Mouse (Mus musculus) myocyte (in vitro differentiated cells): ENCODE measurements around the gene LTO1. TPM values are rescaled to one million over a fixed set of nuclear protein-coding genes. Genes with fewer than 3 reads are reported as not detected.
A peak's percentile ranks its signal among the peaks of the same experiment; 100 is the strongest.

Source experiments
- H3K27me3 ChIP-seq: one replicate; pipeline ENCODE4 v1.6.1; 2011; ENCODE audit not compliant: control insufficient read depth, insufficient read depth, insufficient read length
- H3K36me3 ChIP-seq: one replicate; pipeline ENCODE4 v1.6.1; 2011; ENCODE audit not compliant: control insufficient read depth, insufficient read depth
- H3K4me2 ChIP-seq: one replicate; pipeline ENCODE4 v1.6.1; 2011; ENCODE audit warnings: low read depth, control low read depth
- H3K4me3 ChIP-seq: one replicate; pipeline ENCODE4 v1.5.1; 2011; ENCODE audit warnings: mild to moderate bottlenecking, control low read depth, moderate library complexity
- H3K79me2 ChIP-seq: one replicate; pipeline ENCODE4 v1.6.1; 2011; ENCODE audit not compliant: control insufficient read depth, insufficient read depth
- H3ac ChIP-seq: one replicate; pipeline ENCODE4 v1.6.1; 2011; ENCODE audit not compliant: control insufficient read depth, insufficient read length
- CEBPB ChIP-seq: IDR thresholded peaks from 2 replicates; pipeline ENCODE4 v1.6.1; 2011; ENCODE audit warnings: mild to moderate bottlenecking, moderate library complexity; ENCODE audit not compliant: poor library complexity, insufficient read depth, severe bottlenecking
- E2F4 ChIP-seq: IDR thresholded peaks from one replicate; pipeline ENCODE4 v1.6.1; 2011; ENCODE audit warnings: mild to moderate bottlenecking, control low read depth, moderate library complexity; ENCODE audit not compliant: insufficient read depth
- MAX ChIP-seq: IDR thresholded peaks from one replicate; pipeline ENCODE4 v1.6.1; 2011; ENCODE audit warnings: low read depth, mild to moderate bottlenecking, control low read depth
- MYOD1 ChIP-seq, 3 experiments: IDR thresholded peaks; one replicate each; pipeline ENCODE4 v1.6.1; 2011; ENCODE audit warnings: control low read depth in 2 of 3, low read depth in 2 of 3, mild to moderate bottlenecking in 2 of 3, moderate library complexity in 1 of 3; ENCODE audit not compliant: insufficient read length in 2 of 3, control insufficient read depth in 1 of 3
- MYOG ChIP-seq, 3 experiments: IDR thresholded peaks; one replicate each; pipeline ENCODE4 v1.6.1; 2011; ENCODE audit warnings: control low read depth in 2 of 3, low read depth in 2 of 3, mild to moderate bottlenecking in 2 of 3; ENCODE audit not compliant: insufficient read length in 2 of 3, control insufficient read depth in 1 of 3, insufficient read depth in 1 of 3
- POLR2A ChIP-seq: IDR thresholded peaks from one replicate; pipeline ENCODE4 v1.6.1; 2011; ENCODE audit warnings: low read depth, mild to moderate bottlenecking, control low read depth, moderate library complexity; ENCODE audit not compliant: insufficient read length
- POLR2AphosphoS2 ChIP-seq: IDR thresholded peaks from one replicate; pipeline ENCODE4 v1.6.1; 2011; ENCODE audit warnings: low read depth, control low read depth; ENCODE audit not compliant: insufficient read length
- REST ChIP-seq: IDR thresholded peaks from one replicate; pipeline ENCODE4 v1.6.1; 2011; ENCODE audit warnings: mild to moderate bottlenecking, control low read depth, moderate library complexity; ENCODE audit not compliant: insufficient read depth, insufficient read length
- SRF ChIP-seq: IDR thresholded peaks from one replicate; pipeline ENCODE4 v1.6.1; 2011; ENCODE audit warnings: low read depth; ENCODE audit not compliant: control insufficient read depth, insufficient read length
- TCF12 ChIP-seq: IDR thresholded peaks from one replicate; pipeline ENCODE4 v1.6.1; 2011; ENCODE audit warnings: mild to moderate bottlenecking, control low read depth; ENCODE audit not compliant: poor library complexity, insufficient read depth, severe bottlenecking
- TCF3 ChIP-seq: IDR thresholded peaks from one replicate; pipeline ENCODE4 v1.6.1; 2011; ENCODE audit warnings: low read depth, control low read depth; ENCODE audit not compliant: insufficient read length
- USF1 ChIP-seq: IDR thresholded peaks from one replicate; pipeline ENCODE4 v1.6.1; 2011; ENCODE audit warnings: low read depth, mild to moderate bottlenecking, control low read depth, moderate library complexity
- polyA plus RNA-seq: library from polyadenylated mRNA; unstranded; fragments of >200 nt; fragmentation: generic; extraction: Trizol; gene quantifications from one replicate; pipeline ENCODE4 v1.2.1, GENCODE M21; 2012; ENCODE audit warnings: missing spikeins

LTO1 gene
- polyA plus RNA-seq, 1 experiment = 15.4 TPM

DNA sequence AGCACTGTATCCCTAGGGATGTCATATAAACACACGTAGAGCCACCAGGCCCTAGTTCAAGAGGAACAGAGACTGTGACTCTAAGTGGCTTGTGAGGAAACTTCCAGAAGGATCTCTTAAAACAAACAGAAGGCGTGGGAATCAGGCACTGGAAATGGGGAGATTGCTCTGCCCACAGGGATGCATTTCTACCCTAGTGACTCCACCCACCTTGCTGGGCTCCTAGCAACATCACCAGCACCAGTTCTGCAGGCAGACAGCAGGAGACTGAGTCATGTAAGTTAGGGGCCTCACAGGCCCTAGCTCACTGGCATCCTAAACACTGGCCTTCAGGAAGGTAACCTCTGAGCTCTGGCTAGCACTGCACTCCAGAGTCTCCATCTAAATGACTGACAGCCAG lies 23.0 kb upstream of the LTO1 start:
- H3K27me3 ChIP-seq = peaks cover 35% of the 10 kb centered on the region
- TF ChIP-seq TCF12 = no peak
- no peak for TF ChIP-seq POLR2AphosphoS2
- TF ChIP-seq TCF3 = no peak
- no peak for TF ChIP-seq CEBPB
- TF ChIP-seq USF1 = no peak
- TF ChIP-seq MAX = no peak
- TF ChIP-seq MYOD1 (IDR thresholded peaks at IDR 0.05; ENCODE audit: control insufficient read depth in 1 of 3, insufficient read length in 2 of 3, low read depth in 2 of 3) = no peak
- TF ChIP-seq SRF = no peak
- no peak for TF ChIP-seq MYOG (IDR thresholded peaks at IDR 0.05; ENCODE audit: control insufficient read depth in 1 of 3, insufficient read depth in 1 of 3, insufficient read length in 2 of 3, low read depth in 2 of 3)
- TF ChIP-seq REST = no peak
- TF ChIP-seq POLR2A = no peak
- TF ChIP-seq E2F4 = no peak
- no peaks in the 10 kb centered on the region for H3K79me2 ChIP-seq
- H3K4me2 ChIP-seq = no peak overlapping the region
- no peak overlapping the region for H3K4me3 ChIP-seq
- H3ac ChIP-seq = no peak overlapping the region
- no peaks in the 10 kb centered on the region for H3K36me3 ChIP-seq

DNA sequence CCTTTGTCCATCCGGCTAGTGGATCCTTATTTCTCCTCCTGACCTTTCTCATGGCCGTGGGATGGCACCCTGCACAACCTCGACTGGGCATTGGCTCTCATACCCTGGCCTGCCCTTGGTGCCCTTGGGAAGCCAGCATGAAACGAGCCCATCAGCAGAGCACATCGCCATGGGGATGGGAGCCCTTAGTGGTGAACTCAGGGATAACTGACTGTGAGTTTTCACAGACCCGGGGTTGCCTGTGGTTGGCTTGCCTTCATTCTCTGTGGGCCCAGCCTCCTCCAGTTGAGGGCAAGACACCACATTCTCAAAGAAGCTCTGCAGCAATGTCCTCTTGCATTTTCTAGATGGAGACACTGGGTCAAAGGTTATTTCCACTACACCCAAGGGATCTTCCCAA lies 22.6 kb upstream of the LTO1 start:
- TF ChIP-seq TCF12 (no peak), REST (no peak), USF1 (no peak), MYOG (IDR thresholded peaks at IDR 0.05; ENCODE audit: control insufficient read depth in 1 of 3, insufficient read depth in 1 of 3, insufficient read length in 2 of 3, low read depth in 2 of 3) (no peak), CEBPB (no peak), MYOD1 (IDR thresholded peaks at IDR 0.05; ENCODE audit: control insufficient read depth in 1 of 3, insufficient read length in 2 of 3, low read depth in 2 of 3) (no peak), MAX (no peak), E2F4 (no peak), POLR2A (no peak), TCF3 (no peak), SRF (no peak), POLR2AphosphoS2 (no peak)
- Histone ChIP-seq H3K4me2 (no peak overlapping the region), H3K79me2 (no peaks in the 10 kb centered on the region), H3K36me3 (no peaks in the 10 kb centered on the region), H3K4me3 (no peak overlapping the region), H3ac (no peak overlapping the region), H3K27me3 (peaks cover 40% of the 10 kb centered on the region)

DNA sequence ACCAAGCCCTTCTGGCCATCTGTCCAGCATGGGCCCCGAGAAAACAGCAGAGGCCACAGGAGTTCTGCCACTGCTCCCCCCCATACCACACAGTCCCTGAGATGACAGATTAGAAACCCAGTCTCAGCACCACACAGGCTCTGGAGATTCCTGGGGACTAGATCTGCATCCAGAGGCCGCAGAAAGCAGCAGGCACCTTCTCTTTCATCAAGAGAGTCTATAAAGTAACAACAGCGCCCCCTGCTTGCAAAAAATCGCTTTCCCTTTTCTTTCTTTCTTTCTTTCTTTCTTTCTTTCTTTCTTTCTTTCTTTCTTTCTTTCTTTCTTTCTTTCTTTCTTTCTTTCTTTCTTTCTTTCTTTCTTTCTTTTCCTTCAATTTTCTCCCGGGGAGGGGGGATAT lies 20.7 kb upstream of the LTO1 start:
- TF ChIP-seq TCF3 = no peak
- TF ChIP-seq MYOD1 (IDR thresholded peaks at IDR 0.05; ENCODE audit: control insufficient read depth in 1 of 3, insufficient read length in 2 of 3, low read depth in 2 of 3) = no peak
- no peak for TF ChIP-seq SRF
- no peak for TF ChIP-seq USF1
- TF ChIP-seq E2F4 = no peak
- TF ChIP-seq MAX = no peak
- no peak for TF ChIP-seq MYOG (IDR thresholded peaks at IDR 0.05; ENCODE audit: control insufficient read depth in 1 of 3, insufficient read depth in 1 of 3, insufficient read length in 2 of 3, low read depth in 2 of 3)
- TF ChIP-seq CEBPB = no peak
- H3ac ChIP-seq = no peak overlapping the region
- no peaks in the 10 kb centered on the region for H3K79me2 ChIP-seq
- H3K4me2 ChIP-seq = peak overlapping the region; percentile 77
- no peak overlapping the region for H3K4me3 ChIP-seq
- H3K27me3 ChIP-seq = peaks cover 46% of the 10 kb centered on the region
- no peaks in the 10 kb centered on the region for H3K36me3 ChIP-seq

DNA sequence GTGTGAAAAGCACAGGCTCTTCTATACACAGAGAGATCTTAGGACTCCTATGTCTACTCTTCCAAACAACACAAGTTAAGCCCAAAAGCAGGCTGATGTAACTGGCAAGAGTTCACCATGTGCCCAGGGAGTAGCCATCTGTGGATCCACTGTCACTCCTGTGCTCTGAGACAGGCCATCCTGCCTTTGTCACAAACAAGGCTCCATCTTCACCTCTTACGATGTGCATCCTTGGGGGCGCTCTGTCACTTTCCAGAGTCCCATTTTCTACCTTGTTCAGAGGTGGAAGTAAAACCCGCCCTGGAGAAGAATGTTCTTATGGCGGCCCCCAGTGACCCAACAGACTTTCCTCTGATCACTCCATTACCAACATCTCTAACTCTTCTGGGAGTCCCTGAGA lies 20.2 kb upstream of the LTO1 start:
- TF ChIP-seq TCF3 (no peak), E2F4 (no peak), MYOG (IDR thresholded peaks at IDR 0.05; ENCODE audit: control insufficient read depth in 1 of 3, insufficient read depth in 1 of 3, insufficient read length in 2 of 3, low read depth in 2 of 3) (no peak), CEBPB (no peak), TCF12 (no peak)
- Histone ChIP-seq H3K79me2 (no peaks in the 10 kb centered on the region), H3K4me2 (peak overlapping the region; percentile 77), H3ac (no peak overlapping the region), H3K4me3 (peak overlapping the region; percentile 21), H3K36me3 (no peaks in the 10 kb centered on the region), H3K27me3 (peaks cover 41% of the 10 kb centered on the region)

DNA sequence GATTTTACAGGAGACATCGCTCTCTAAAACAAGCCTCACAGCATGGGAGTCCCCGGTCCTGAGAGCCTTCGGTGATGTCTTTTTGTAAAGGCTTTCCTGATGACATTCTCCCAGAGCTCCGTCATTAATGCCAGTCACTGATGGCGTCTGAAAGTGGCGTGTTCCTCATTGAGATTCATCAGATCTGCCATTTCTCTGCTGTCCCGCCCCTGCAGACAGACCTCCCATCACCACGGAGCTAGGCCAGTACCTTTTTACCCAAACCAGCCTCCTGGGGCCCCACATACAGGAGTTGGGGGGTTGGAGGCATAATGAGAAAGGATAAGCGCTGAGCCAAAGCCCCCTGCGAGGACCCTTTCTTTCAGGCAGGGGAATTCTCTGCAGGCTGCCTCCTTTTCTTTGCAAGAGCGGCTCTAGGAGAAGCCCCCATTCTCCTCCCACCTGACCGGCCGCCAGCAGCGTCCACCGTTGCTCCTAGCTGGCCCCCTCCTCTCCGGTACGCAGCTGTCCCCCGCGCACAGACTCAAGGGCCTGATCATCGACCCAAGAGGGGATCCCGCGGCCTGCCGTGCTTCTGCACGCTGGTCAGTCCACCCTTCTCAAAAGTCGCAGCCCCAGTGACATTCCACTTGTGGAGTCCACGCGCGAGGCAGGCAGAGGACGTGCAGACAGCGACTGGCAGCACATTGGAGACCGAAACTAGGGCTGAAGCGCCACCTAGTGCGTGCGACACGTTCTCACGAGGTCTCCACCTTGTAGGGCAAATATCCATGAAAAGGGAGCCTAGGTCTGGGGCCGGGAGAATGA lies 19.4 kb upstream of the LTO1 start:
- Histone ChIP-seq H3K4me3 (peak overlapping the region; percentile 21), H3K27me3 (peaks cover 36% of the 10 kb centered on the region), H3K79me2 (no peaks in the 10 kb centered on the region), H3K36me3 (no peaks in the 10 kb centered on the region), H3ac (peak overlapping the region; percentile 4), H3K4me2 (peak overlapping the region; percentile 77)
- no peak for TF ChIP-seq REST
- TF ChIP-seq MYOD1 (IDR thresholded peaks at IDR 0.05; ENCODE audit: control insufficient read depth in 1 of 3, insufficient read length in 2 of 3, low read depth in 2 of 3) = peak in 1 of 3 experiments; percentile 11
- no peak for TF ChIP-seq MAX
- TF ChIP-seq CEBPB = no peak
- TF ChIP-seq TCF3 = no peak
- TF ChIP-seq POLR2AphosphoS2 = no peak
- TF ChIP-seq E2F4 = no peak
- peak; percentile 33 for TF ChIP-seq POLR2A
- TF ChIP-seq MYOG (IDR thresholded peaks at IDR 0.05; ENCODE audit: control insufficient read depth in 1 of 3, insufficient read depth in 1 of 3, insufficient read length in 2 of 3, low read depth in 2 of 3) = peak in 1 of 3 experiments; percentile 16
- no peak for TF ChIP-seq TCF12
- peak; percentile 17 for TF ChIP-seq SRF
